Mouse (Mus musculus) spleen, postnatal 14 days (tissue): ENCODE results near the gene Cabcoco1.

Source experiments
- DNase-seq, 2 experiments: peaks; one replicate each; pipeline ENCODE4 v3.0.0; 2021 to 2022; ENCODE audit warnings: low spot score in 2 of 2

Gene Cabcoco1

GRCm38 (mm10) chr10:68541139-68541942 is at the start of gene Cabcoco1:
Gene Cabcoco1, minus strand, starts transcription at chr10:68541896.
- peak; percentile 56 to 75 for DNase-seq

GRCm38 (mm10) chr10:68589530-68590252 is 48.0 kb upstream of the Cabcoco1 start:
- DNase-seq, result no peak

- DNase-seq, result no peak
These were observed 45.8 kb upstream of the Cabcoco1 start for GRCm38 (mm10) chr10:68587416-68588040.

- DNase-seq, result no peak
These were observed 35.6 kb upstream of the Cabcoco1 start for GRCm38 (mm10) chr10:68577321-68577720.

- no peak for DNase-seq
These were observed 26.5 kb upstream of the Cabcoco1 start for GRCm38 (mm10) chr10:68568172-68568571.

- DNase-seq, result no peak
These were observed 20.6 kb upstream of the Cabcoco1 start for GRCm38 (mm10) chr10:68562344-68562743.

GRCm38 (mm10) chr10:68558828-68559219 is 17.1 kb upstream of the Cabcoco1 start:
- no peak for DNase-seq

- no peak for DNase-seq
These were observed 16.6 kb upstream of the Cabcoco1 start for GRCm38 (mm10) chr10:68558105-68558827.

- no peak for DNase-seq
These were observed 12.0 kb upstream of the Cabcoco1 start for GRCm38 (mm10) chr10:68553677-68554076.

GRCm38 (mm10) chr10:68552556-68552955 is 10.9 kb upstream of the Cabcoco1 start:
- no peak for DNase-seq

GRCm38 (mm10) chr10:68551316-68551715 is 9.6 kb upstream of the Cabcoco1 start:
- DNase-seq, result no peak

GRCm38 (mm10) chr10:68550668-68551267 is 9.1 kb upstream of the Cabcoco1 start:
- no peak for DNase-seq

- no peak for DNase-seq
These were observed 1.4 kb upstream of the Cabcoco1 start for GRCm38 (mm10) chr10:68543107-68543506.

- no peak for DNase-seq
These were observed 286 bp upstream of the Cabcoco1 start for GRCm38 (mm10) chr10:68541943-68542420.

- no peak for DNase-seq
These were observed 1.1 kb downstream of the Cabcoco1 start for GRCm38 (mm10) chr10:68540612-68541011.

GRCm38 (mm10) chr10:68537261-68537950 is 4.3 kb downstream of the Cabcoco1 start:
- DNase-seq, result no peak

GRCm38 (mm10) chr10:68529364-68530049 is 12.2 kb downstream of the Cabcoco1 start:
- no peak for DNase-seq

- no peak for DNase-seq
These were observed 12.7 kb downstream of the Cabcoco1 start for GRCm38 (mm10) chr10:68528958-68529357.

- no peak for DNase-seq
These were observed 19.6 kb downstream of the Cabcoco1 start for GRCm38 (mm10) chr10:68522106-68522505.

- no peak for DNase-seq
These were observed 29.2 kb downstream of the Cabcoco1 start for GRCm38 (mm10) chr10:68512433-68513019.
